Mouse (Mus musculus) cerebellum, adult 2 months (tissue): ENCODE results near the gene Rgr.

Experiments used
- CTCF ChIP-seq: fragments of 200-500 bp; IDR thresholded peaks from 2 replicates; pipeline ENCODE4 v1.5.1; 2011; ENCODE audit warnings: low read depth, mild to moderate bottlenecking, control low read depth, low read length, moderate library complexity, borderline replicate concordance; ENCODE audit not compliant: insufficient read depth
- POLR2A ChIP-seq: fragments of 200-500 bp; IDR thresholded peaks from 2 replicates; pipeline ENCODE4 v1.6.1; 2011; ENCODE audit warnings: low read length, control low read depth, borderline replicate concordance; ENCODE audit not compliant: insufficient read depth

- TF ChIP-seq CTCF (no peak), POLR2A (no peak)
Observed at GRCm38 (mm10) chr14:37097956-37098530, 49.3 kb upstream of the Rgr start, which contains the start of gene Cdhr1.
